Mouse (Mus musculus): ENCODE results near the gene Mrpl23. TPM values are rescaled to one million over a fixed set of nuclear protein-coding genes. Genes with fewer than 3 reads are reported as not detected.

Gene Mrpl23
- polyA plus RNA-seq, 1 experiment from 2014 or later, result 14.2 TPM

GRCm38 (mm10) chr7:142560942-142561855 lies 28.7 kb downstream of the Mrpl23 start:
- ATAC-seq (replicated peaks; ENCODE audit: extremely low read depth, insufficient read depth, low FRiP score), result no peak
- Histone ChIP-seq H3K27me3 (ENCODE audit: control insufficient read depth, insufficient read depth, low read length) (no peaks in the 10 kb centered on the region), H3K27ac (ENCODE audit: low read length) (no peak overlapping the region), H3K9ac (ENCODE audit: low read length) (no peak overlapping the region), H3K4me1 (ENCODE audit: control insufficient read depth, insufficient read depth, low read length) (peaks cover 10% of the 10 kb centered on the region), H3K4me2 (ENCODE audit: low read depth, low read length) (no peak overlapping the region), H3K36me3 (ENCODE audit: control insufficient read depth, insufficient read depth) (no peaks in the 10 kb centered on the region), H3K4me3 (ENCODE audit: low read length) (no peak overlapping the region), H3K9me3 (replicated peaks; ENCODE audit: control insufficient read depth, low read length) (no peaks in the 10 kb centered on the region)
- WGBS, result 29% methylated on average over 18 of the region's 18 CpGs

- peaks cover 10% of the 10 kb centered on the region for H3K4me1 ChIP-seq (ENCODE audit: control insufficient read depth, insufficient read depth, low read length)
- WGBS, result 71% methylated on average over 4 of the region's 4 CpGs
These were observed 29.4 kb downstream of the Mrpl23 start for GRCm38 (mm10) chr7:142561856-142562404.

GRCm38 (mm10) chr7:142563168-142563567 lies 30.7 kb downstream of the Mrpl23 start:
- Histone ChIP-seq H3K27ac (ENCODE audit: low read length) (no peak overlapping the region), H3K4me1 (ENCODE audit: control insufficient read depth, insufficient read depth, low read length) (peaks cover 13% of the 10 kb centered on the region)
- no peak for ATAC-seq (replicated peaks; ENCODE audit: extremely low read depth, insufficient read depth, low FRiP score)

More at GRCm38 (mm10) chr7:142561856-142562404, 29.4 kb downstream of the Mrpl23 start:
- Histone ChIP-seq H3K9ac (ENCODE audit: low read length) (no peak overlapping the region), H3K27ac (ENCODE audit: low read length) (no peak overlapping the region), H3K36me3 (ENCODE audit: control insufficient read depth, insufficient read depth) (no peaks in the 10 kb centered on the region), H3K4me2 (ENCODE audit: low read depth, low read length) (no peak overlapping the region), H3K9me3 (replicated peaks; ENCODE audit: control insufficient read depth, low read length) (no peaks in the 10 kb centered on the region), H3K4me3 (ENCODE audit: low read length) (no peak overlapping the region), H3K27me3 (ENCODE audit: control insufficient read depth, insufficient read depth, low read length) (no peaks in the 10 kb centered on the region)
- no peak for ATAC-seq (replicated peaks; ENCODE audit: extremely low read depth, insufficient read depth, low FRiP score)

GRCm38 (mm10) chr7:142564955-142565643 lies 32.6 kb downstream of the Mrpl23 start:
- H3K4me3 ChIP-seq (ENCODE audit: low read length), result no peak overlapping the region
- no peak for ATAC-seq (replicated peaks; ENCODE audit: extremely low read depth, insufficient read depth, low FRiP score)
- no peak overlapping the region for H3K4me2 ChIP-seq (ENCODE audit: low read depth, low read length)
- no peaks in the 10 kb centered on the region for H3K27me3 ChIP-seq (ENCODE audit: control insufficient read depth, insufficient read depth, low read length)
- WGBS, result 66% methylated on average over 11 of the region's 11 CpGs
- H3K9me3 ChIP-seq (replicated peaks; ENCODE audit: control insufficient read depth, low read length), result no peaks in the 10 kb centered on the region
- no peak overlapping the region for H3K9ac ChIP-seq (ENCODE audit: low read length)
- no peaks in the 10 kb centered on the region for H3K36me3 ChIP-seq (ENCODE audit: control insufficient read depth, insufficient read depth)
- H3K27ac ChIP-seq (ENCODE audit: low read length), result no peak overlapping the region
- peaks cover 26% of the 10 kb centered on the region for H3K4me1 ChIP-seq (ENCODE audit: control insufficient read depth, insufficient read depth, low read length)

More at GRCm38 (mm10) chr7:142563168-142563567, 30.7 kb downstream of the Mrpl23 start:
- H3K4me3 ChIP-seq (ENCODE audit: low read length), result no peak overlapping the region
- no peaks in the 10 kb centered on the region for H3K9me3 ChIP-seq (replicated peaks; ENCODE audit: control insufficient read depth, low read length)
- WGBS, result 58% methylated on average over 6 of the region's 6 CpGs
- H3K36me3 ChIP-seq (ENCODE audit: control insufficient read depth, insufficient read depth), result no peaks in the 10 kb centered on the region
- no peaks in the 10 kb centered on the region for H3K27me3 ChIP-seq (ENCODE audit: control insufficient read depth, insufficient read depth, low read length)
- no peak overlapping the region for H3K4me2 ChIP-seq (ENCODE audit: low read depth, low read length)
- no peak overlapping the region for H3K9ac ChIP-seq (ENCODE audit: low read length)

- Histone ChIP-seq H3K36me3 (ENCODE audit: control insufficient read depth, insufficient read depth) (no peaks in the 10 kb centered on the region), H3K27me3 (ENCODE audit: control insufficient read depth, insufficient read depth, low read length) (no peaks in the 10 kb centered on the region), H3K27ac (ENCODE audit: low read length) (peak overlapping the region; percentile 30; the same call in 1 of the 2 replicates), H3K4me2 (ENCODE audit: low read depth, low read length) (no peak overlapping the region), H3K4me3 (ENCODE audit: low read length) (no peak overlapping the region), H3K9ac (ENCODE audit: low read length) (no peak overlapping the region), H3K4me1 (ENCODE audit: control insufficient read depth, insufficient read depth, low read length) (peaks cover 28% of the 10 kb centered on the region), H3K9me3 (replicated peaks; ENCODE audit: control insufficient read depth, low read length) (no peaks in the 10 kb centered on the region)
- 76% methylated on average over 9 of the region's 9 CpGs for WGBS
- no peak for ATAC-seq (replicated peaks; ENCODE audit: extremely low read depth, insufficient read depth, low FRiP score)
These were observed 34.0 kb downstream of the Mrpl23 start for GRCm38 (mm10) chr7:142566512-142566911.

GRCm38 (mm10) chr7:142568985-142569384 lies 36.5 kb downstream of the Mrpl23 start:
- no peaks in the 10 kb centered on the region for H3K36me3 ChIP-seq (ENCODE audit: control insufficient read depth, insufficient read depth)
- peak; percentile 35; the same call in 1 of the 2 replicates for ATAC-seq (replicated peaks; ENCODE audit: extremely low read depth, insufficient read depth, low FRiP score)
- peaks cover 49% of the 10 kb centered on the region for H3K4me1 ChIP-seq (ENCODE audit: control insufficient read depth, insufficient read depth, low read length)
- H3K9ac ChIP-seq (ENCODE audit: low read length), result no peak overlapping the region
- no peaks in the 10 kb centered on the region for H3K27me3 ChIP-seq (ENCODE audit: control insufficient read depth, insufficient read depth, low read length)
- H3K9me3 ChIP-seq (replicated peaks; ENCODE audit: control insufficient read depth, low read length), result no peaks in the 10 kb centered on the region
- H3K4me3 ChIP-seq (ENCODE audit: low read length), result no peak overlapping the region
- 23% methylated on average over 8 of the region's 8 CpGs for WGBS
- no peak overlapping the region for H3K4me2 ChIP-seq (ENCODE audit: low read depth, low read length)
- peak overlapping the region; percentile 56 for H3K27ac ChIP-seq (ENCODE audit: low read length)

GRCm38 (mm10) chr7:142570565-142570964 lies 38.1 kb downstream of the Mrpl23 start:
- Histone ChIP-seq H3K4me3 (ENCODE audit: low read length) (no peak overlapping the region), H3K27ac (ENCODE audit: low read length) (peak overlapping the region; percentile 91), H3K9ac (ENCODE audit: low read length) (peak overlapping the region; percentile 14; the same call in 1 of the 2 replicates), H3K4me2 (ENCODE audit: low read depth, low read length) (no peak overlapping the region), H3K36me3 (ENCODE audit: control insufficient read depth, insufficient read depth) (no peaks in the 10 kb centered on the region), H3K9me3 (replicated peaks; ENCODE audit: control insufficient read depth, low read length) (no peaks in the 10 kb centered on the region), H3K27me3 (ENCODE audit: control insufficient read depth, insufficient read depth, low read length) (no peaks in the 10 kb centered on the region), H3K4me1 (ENCODE audit: control insufficient read depth, insufficient read depth, low read length) (peaks cover 63% of the 10 kb centered on the region)
- WGBS, result 74% methylated on average over 9 of the region's 9 CpGs
- no peak for ATAC-seq (replicated peaks; ENCODE audit: extremely low read depth, insufficient read depth, low FRiP score)

GRCm38 (mm10) chr7:142571458-142572220 lies 39.2 kb downstream of the Mrpl23 start:
- Histone ChIP-seq H3K27me3 (ENCODE audit: control insufficient read depth, insufficient read depth, low read length) (no peaks in the 10 kb centered on the region), H3K9me3 (replicated peaks; ENCODE audit: control insufficient read depth, low read length) (no peaks in the 10 kb centered on the region), H3K9ac (ENCODE audit: low read length) (peak overlapping the region; percentile 57), H3K4me1 (ENCODE audit: control insufficient read depth, insufficient read depth, low read length) (peaks cover 65% of the 10 kb centered on the region), H3K4me3 (ENCODE audit: low read length) (no peak overlapping the region), H3K36me3 (ENCODE audit: control insufficient read depth, insufficient read depth) (no peaks in the 10 kb centered on the region), H3K27ac (ENCODE audit: low read length) (peak overlapping the region; percentile 91), H3K4me2 (ENCODE audit: low read depth, low read length) (peak overlapping the region; percentile 1; the same call in 1 of the 2 replicates)
- 33% methylated on average over 16 of the region's 16 CpGs for WGBS
- no peak; the same call in 1 of the 2 replicates for ATAC-seq (replicated peaks; ENCODE audit: extremely low read depth, insufficient read depth, low FRiP score)

Data from heart, embryonic 16.5 days (tissue).